Mouse (Mus musculus) c-Kit-positive CD71-positive TER-119-negative erythroid progenitor cells, embryonic 14.5 days (primary cell): ENCODE results near the gene Cdiptos.

Experiments
- DNase-seq: peaks from one replicate; pipeline ENCODE4 v3.0.0-alpha.2; 2013; ENCODE audit warnings: low read depth

Gene Cdiptos

GRCm38 (mm10) chr7:126975893-126975949 is 177 bp downstream of the Cdiptos start, which contains the start of gene Cdipt:
Cdipt (plus strand) TSS chr7:126975914.
- DNase-seq = no peak

GRCm38 (mm10) chr7:126975493-126975892 is 405 bp downstream of the Cdiptos start:
- DNase-seq = no peak

- DNase-seq = no peak
Measured at GRCm38 (mm10) chr7:126967361-126967760, 8.5 kb downstream of the Cdiptos start.

GRCm38 (mm10) chr7:126965568-126965967 is 10.3 kb downstream of the Cdiptos start:
- no peak for DNase-seq

- no peak for DNase-seq
Measured at GRCm38 (mm10) chr7:126963548-126964286, 12.2 kb downstream of the Cdiptos start.

GRCm38 (mm10) chr7:126961965-126962364 is 13.9 kb downstream of the Cdiptos start:
- DNase-seq = no peak

GRCm38 (mm10) chr7:126961095-126961494 is 14.8 kb downstream of the Cdiptos start:
- DNase-seq = no peak

- no peak for DNase-seq
Measured at GRCm38 (mm10) chr7:126959780-126960179, 16.1 kb downstream of the Cdiptos start.

- DNase-seq = no peak
Measured at GRCm38 (mm10) chr7:126955125-126955524, 20.8 kb downstream of the Cdiptos start.

GRCm38 (mm10) chr7:126952646-126953045 is 23.3 kb downstream of the Cdiptos start:
- DNase-seq = no peak

GRCm38 (mm10) chr7:126951741-126952140 is 24.2 kb downstream of the Cdiptos start:
- DNase-seq = no peak

GRCm38 (mm10) chr7:126950647-126951615 is 25.0 kb downstream of the Cdiptos start:
- DNase-seq = no peak

GRCm38 (mm10) chr7:126949793-126950646 is 25.9 kb downstream of the Cdiptos start, which contains the start of gene Sez6l2:
Sez6l2 (plus strand) TSS chr7:126950563.
- peak; percentile 80 for DNase-seq

GRCm38 (mm10) chr7:126949403-126949792 is 26.5 kb downstream of the Cdiptos start, which contains the start of gene Asphd1:
Asphd1 (minus strand) TSS chr7:126949582.
- DNase-seq = no peak

GRCm38 (mm10) chr7:126948626-126949025 is 27.3 kb downstream of the Cdiptos start:
- DNase-seq = no peak

- DNase-seq = no peak
Measured at GRCm38 (mm10) chr7:126946530-126946929, 29.4 kb downstream of the Cdiptos start.

- DNase-seq = no peak
Measured at GRCm38 (mm10) chr7:126941801-126942200, 34.1 kb downstream of the Cdiptos start.

GRCm38 (mm10) chr7:126941171-126941570 is 34.7 kb downstream of the Cdiptos start:
- DNase-seq = no peak

GRCm38 (mm10) chr7:126932652-126933051 is 43.2 kb downstream of the Cdiptos start:
- no peak for DNase-seq

GRCm38 (mm10) chr7:126929046-126929445 is 46.9 kb downstream of the Cdiptos start:
- no peak for DNase-seq

- DNase-seq = peak; percentile 82
Measured at GRCm38 (mm10) chr7:126928384-126929037, 47.4 kb downstream of the Cdiptos start, which contains the start of gene Kctd13. Kctd13 (plus strand) TSS chr7:126928879.

- peak; percentile 42 for DNase-seq
Measured at GRCm38 (mm10) chr7:126926299-126926698, 49.6 kb downstream of the Cdiptos start.
